Mouse (Mus musculus): ENCODE measurements at regions not wholly inside any gene's neighbourhood (a gene's known extent, or its start where the extent isn't known, plus 50 kb on each side); places are given as distances from the start of the nearest gene placed in this dataset.

DNA sequence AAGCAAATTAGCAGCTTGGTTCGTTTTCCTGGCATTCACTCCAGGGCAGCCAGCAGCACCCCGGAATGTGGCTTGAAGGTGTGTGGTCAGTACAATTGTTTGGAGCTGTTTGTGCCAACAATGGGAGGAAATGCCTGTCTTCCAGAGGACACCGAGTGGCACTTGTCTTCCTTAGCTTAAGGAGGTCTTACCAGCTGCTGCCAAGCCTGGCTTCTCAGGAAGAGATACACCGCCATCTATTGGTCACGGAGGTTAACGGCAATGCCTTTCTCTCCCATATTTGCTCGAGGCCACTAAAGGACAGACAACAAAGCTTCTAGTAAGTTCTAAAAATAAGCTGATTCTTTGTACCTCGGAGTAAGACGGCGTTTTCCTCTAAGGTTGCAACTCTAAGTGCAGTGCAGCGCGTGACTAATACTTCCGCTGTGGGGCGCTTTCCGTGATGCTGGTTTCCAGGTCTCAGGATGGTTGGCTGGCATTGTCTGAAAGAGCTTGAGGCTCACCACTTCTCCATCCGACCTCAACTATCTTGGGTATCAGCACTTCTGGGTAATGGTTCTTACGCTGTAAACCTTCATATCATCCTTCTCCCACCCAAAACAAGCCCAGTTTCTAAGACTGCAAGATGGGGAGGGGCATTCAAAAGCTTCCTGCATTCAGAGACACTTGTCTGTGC is 145.2 kb downstream of the Psat1 start:
- peak; percentile 25 for DNase-seq (ENCODE audit: low read depth, low spot score)
- 5% methylated on average over 17 of the region's 17 CpGs for WGBS

DNA sequence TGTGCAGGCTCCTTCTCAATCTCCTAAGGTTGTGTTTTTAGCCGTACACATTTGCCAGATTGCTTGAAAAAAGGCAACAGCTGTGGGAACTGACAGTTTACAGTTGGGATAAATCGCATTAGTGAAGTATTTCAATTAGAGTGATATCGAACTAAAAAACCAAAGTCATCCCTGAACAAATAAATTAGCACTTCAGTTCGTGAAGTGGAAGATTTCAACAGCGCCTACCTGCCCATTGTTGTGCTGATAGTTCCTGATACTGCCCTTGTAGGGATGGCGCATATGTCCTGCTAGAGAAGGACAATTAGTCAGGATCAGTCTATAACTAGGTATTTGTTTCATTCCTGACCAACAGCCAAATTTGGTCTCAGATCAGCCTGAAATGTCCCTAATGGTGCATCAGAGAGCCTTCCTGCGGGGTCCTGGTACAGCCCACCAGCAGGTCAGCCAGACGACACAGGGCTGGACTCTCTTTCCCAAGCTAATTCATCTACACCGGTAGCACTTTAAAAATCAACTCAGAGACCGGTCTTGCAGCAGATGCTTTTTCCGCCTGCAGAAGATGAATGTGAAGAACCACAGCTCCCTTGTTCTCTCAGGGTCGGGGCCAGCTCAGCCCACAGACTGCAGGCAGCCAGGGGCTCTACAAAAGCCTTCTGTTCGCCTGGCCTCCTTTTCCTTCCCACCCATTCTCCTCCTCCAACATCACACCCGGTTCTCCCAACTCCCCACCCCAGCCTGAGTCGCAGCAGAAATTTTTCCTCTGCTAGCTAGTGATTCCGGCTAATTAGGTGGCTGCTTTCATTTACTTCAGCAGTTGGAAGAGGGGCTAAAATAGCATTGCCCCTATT is 146.1 kb downstream of the Psat1 start:
- DNase-seq (ENCODE audit: low read depth, low spot score): no peak
- 29% methylated on average over 16 of the region's 16 CpGs for WGBS

DNA sequence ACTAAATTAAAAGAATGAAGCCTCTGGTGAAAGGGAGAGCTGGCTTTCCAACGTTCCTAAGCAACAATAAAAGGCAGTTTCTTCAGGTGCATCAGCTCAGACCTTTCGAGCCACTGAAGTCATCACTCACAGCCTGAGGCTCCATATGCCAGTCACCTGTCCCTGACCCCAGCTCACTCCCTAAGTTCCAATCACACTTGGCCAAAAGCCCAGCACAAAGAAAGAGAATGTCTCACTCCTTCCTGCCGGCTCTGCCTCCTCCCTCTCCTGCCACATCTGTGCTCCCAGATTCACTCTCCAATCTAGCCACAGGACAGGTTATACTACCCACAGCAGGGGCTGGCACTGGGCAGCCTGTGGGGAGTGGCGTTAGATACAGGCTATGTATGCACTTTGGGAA is 150.7 kb downstream of the Psat1 start:
- 20% methylated on average over 4 of the region's 4 CpGs for WGBS
- DNase-seq (ENCODE audit: low read depth, low spot score): no peak

- no peak for DNase-seq (ENCODE audit: low read depth, low spot score)
- WGBS: 63% methylated on average over 4 of the region's 4 CpGs
These were observed 155.2 kb downstream of the Psat1 start for GRCm38 (mm10) chr19:15791942-15792341.

GRCm38 (mm10) chr19:15791264-15791913 is 155.7 kb downstream of the Psat1 start:
- no peak for DNase-seq (ENCODE audit: low read depth, low spot score)
- 47% methylated on average over 12 of the region's 12 CpGs for WGBS

- WGBS: 21% methylated on average over 13 of the region's 13 CpGs
- DNase-seq (ENCODE audit: low read depth, low spot score): no peak
These were observed 156.4 kb downstream of the Psat1 start for GRCm38 (mm10) chr19:15790620-15791263.

- WGBS: 68% methylated on average over 5 of the region's 5 CpGs
- no peak for DNase-seq (ENCODE audit: low read depth, low spot score)
These were observed 157.4 kb downstream of the Psat1 start for GRCm38 (mm10) chr19:15789741-15790140.

DNA sequence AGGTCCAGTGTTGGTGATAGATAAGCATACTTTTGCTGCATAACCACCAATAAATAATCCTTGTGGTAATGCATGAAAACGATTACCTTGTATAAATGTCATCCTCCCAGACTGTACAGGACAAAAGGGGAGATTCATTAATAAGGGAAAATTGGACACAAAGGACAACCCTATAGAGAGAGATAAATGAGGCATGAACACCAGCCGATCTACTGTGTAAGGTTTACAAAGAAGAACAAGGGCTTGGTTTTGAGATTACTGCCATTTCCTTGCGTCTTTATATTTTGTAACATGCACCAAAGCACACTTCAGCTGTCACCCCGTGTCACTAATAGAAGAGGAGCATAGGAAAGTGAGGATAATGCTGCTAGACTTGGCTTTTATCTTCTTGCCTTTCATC is 162.5 kb downstream of the Psat1 start:
- DNase-seq (ENCODE audit: low read depth, low spot score): no peak
- 63% methylated on average over 4 of the region's 4 CpGs for WGBS

DNA sequence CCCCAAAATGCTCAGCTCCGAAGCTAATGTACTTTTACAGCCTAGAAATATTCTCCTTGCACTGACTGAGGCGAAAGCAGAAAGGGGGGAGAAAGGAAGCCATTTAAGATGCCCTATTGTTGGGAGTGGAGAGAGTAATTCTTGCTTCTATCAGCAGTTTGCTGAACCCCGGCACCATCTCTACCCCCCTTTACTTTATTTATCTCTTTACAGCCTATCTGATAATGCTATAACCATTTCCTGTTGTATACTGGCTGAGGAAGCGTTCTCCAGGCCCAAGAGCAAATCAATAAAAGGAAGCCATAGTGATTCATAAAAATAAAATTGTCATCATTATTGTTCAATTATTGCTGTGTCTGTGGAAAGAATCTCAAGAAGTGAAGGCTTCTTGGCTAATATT is 177.5 kb downstream of the Psat1 start:
- WGBS: 40% methylated on average over 4 of the region's 4 CpGs
- DNase-seq (ENCODE audit: low read depth, low spot score): no peak

DNA sequence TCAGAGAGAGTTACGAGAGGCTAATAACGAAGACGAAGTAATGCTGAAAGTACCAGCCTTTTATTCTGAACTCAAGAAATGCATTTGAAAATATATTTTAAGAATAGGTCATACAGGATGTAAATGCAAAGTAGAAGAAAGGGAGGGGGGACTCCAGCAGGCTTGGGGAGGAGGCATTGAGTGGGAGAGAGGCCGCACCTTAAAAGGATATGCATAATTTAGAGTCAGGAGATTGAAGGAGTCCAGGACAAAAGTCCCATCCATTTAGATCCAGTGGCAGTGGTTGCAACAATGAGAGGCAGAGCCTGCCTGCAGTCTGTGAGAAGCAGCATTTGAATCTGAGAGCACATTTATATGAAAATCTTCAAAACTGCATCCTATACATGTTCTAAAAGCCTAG is 186.1 kb downstream of the Psat1 start:
- WGBS: 93% methylated on average over 4 of the region's 4 CpGs
- no peak for DNase-seq (ENCODE audit: low read depth, low spot score)

- DNase-seq (ENCODE audit: low read depth, low spot score): no peak
- 75% methylated on average over 8 of the region's 8 CpGs for WGBS
These were observed 201.9 kb downstream of the Psat1 start for GRCm38 (mm10) chr19:15745026-15745777.

GRCm38 (mm10) chr19:15736200-15736599 is 210.9 kb downstream of the Psat1 start:
- 73% methylated on average over 2 of the region's 2 CpGs for WGBS
- no peak for DNase-seq (ENCODE audit: low read depth, low spot score)

DNA sequence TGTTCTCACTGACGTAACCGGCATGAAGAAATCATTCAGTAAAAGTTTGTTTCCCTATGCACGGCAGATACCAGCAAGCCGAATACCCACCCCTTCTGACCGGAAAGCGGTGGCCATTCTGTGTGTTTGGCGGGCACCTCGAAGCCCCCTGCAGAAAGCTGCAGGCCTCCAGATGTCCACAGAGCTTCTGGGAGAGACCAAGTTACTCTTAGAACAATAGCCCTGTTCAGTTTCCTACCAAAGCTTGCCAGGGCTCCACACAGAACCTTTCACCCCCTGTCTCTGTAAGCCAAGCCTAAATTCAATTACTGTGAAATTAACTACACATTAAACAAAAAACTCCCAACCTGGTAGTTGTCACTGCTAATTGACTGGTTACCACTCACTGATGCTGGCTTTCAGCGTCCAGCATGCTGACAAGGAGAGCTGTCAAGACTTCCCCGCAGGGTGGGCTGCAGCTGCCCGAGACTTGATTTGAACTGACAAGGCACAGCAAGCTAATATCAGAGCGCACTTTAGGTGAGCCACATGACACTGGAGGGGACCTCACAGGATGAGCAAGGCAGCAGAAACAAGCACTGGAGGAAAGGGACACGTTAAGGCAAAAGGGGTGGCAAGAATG is 220.2 kb downstream of the Psat1 start:
- 78% methylated on average over 13 of the region's 13 CpGs for WGBS
- DNase-seq (ENCODE audit: low read depth, low spot score): no peak

DNA sequence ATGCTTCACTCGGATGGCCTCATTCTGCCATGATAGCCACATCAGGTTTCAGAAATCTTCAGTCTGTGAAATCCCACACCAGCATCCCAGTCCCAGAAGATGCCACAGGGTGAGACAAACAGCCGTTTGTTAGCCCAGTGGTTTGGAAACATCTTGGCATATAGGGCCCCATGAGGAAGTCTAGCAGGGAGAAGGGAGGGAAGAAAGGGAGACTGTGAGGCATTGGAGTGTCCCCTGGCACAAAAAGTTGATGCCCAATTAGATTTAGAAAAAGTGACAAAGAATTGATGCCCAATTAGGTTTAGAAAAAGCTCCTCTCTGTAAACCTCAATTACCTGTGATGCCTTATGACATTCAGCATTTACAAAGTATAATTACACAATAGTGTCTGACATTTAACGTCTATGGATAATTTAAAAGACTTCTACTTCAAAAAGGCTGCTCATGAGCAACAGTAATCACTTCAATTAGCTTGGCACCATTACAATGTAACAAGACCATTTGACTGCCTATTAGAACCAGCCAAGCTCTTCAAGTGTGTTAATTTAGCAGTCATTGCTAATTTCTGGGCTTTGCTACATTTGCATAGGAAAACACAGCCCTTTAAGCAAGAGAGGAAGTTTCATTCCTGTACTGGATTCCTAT is 254.6 kb downstream of the Psat1 start:
- WGBS: 77% methylated on average over 3 of the region's 3 CpGs
- no peak for DNase-seq (ENCODE audit: low read depth, low spot score)

DNA sequence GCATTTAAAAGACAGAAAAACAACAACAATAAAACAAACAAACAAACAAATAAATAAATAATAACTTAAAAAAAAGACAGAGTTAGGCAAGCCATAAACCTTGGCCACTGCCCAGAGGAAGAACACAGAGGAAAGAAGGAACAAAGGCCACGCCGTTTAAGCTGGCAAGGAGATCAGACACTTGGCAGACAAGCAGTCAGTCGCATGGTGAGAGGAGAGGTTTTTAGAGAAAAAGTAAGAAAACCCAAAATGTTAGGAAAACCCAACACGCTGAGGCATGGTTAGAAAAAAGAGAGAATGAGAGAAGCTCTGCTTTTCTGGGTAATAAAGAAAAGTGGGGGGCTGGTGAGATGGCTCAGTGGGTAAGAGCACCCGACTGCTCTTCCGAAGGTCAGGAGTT is 277.1 kb downstream of the Psat1 start:
- DNase-seq (ENCODE audit: low read depth, low spot score): no peak
- WGBS: 51% methylated on average over 6 of the region's 6 CpGs

DNA sequence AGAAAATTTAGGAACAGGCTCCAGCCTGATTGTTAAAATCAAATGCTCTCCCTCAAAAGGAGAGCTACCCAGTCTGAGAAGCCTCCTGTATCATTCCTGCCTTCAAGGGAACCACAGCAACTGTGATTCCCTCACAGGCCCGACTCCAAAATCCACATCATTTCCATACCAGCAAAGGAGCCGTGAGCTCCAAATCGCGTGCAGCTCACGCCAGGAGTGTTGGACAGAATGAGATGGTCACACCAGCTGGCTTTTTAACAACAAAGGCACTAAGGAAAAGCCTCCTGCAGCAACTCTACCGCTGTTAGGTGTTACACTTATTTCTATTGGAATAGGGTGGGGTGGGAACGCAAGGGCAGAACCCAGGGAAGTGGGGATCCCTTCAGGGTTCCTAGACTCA is 277.6 kb downstream of the Psat1 start:
- 33% methylated on average over 7 of the region's 7 CpGs for WGBS
- no peak for DNase-seq (ENCODE audit: low read depth, low spot score)

GRCm38 (mm10) chr19:15668624-15669016 is 278.5 kb downstream of the Psat1 start:
- no peak for DNase-seq (ENCODE audit: low read depth, low spot score)

DNA sequence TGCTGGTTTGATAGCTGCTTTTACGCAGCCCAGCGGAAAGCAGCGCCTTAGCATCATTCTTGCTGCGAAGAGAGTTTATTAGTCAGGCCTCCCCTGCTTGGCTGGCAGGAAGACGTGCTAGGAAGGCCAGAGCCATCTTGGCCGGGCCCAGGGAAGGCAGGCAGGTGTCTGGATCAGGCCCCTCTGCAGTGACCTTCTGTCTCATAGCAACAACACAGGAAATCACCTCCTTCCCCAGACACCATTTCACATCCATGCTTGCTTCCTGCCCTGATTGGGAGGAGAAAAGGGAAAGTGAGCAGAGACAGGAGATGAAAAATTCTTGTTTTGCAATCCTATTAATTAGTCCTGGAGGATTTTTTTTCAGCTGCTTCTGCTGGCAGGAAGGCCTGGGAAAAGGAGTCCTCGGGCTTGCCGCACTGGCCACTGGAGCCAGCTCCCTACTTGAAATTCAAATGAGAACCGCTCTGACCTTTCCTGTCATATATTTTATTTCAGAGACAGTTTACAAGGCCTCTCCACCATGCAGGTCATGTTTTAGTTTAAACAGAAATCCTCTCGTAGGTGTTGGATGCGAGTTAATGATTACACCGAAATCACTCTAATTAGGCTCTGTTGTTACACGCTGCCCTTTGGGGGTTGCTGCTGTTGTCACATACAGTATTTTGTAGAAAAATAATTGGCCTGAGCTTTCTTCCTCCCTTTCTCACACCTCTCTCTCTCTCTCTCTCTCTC is 279.1 kb downstream of the Psat1 start:
- no peak for DNase-seq (ENCODE audit: low read depth, low spot score)

More for the DNA sequence above, 279.1 kb downstream of the Psat1 start:
- 23% methylated on average over 13 of the region's 13 CpGs for WGBS

Data from large intestine, adult 2 months (tissue).